Mouse (Mus musculus): ENCODE data around the gene Atg4a. TPM values are rescaled to one million over a fixed set of nuclear protein-coding genes. Genes with fewer than 3 reads are reported as not detected.
A peak's percentile ranks its signal among the peaks of the same experiment; 100 is the strongest.

Atg4a gene
- 24.5 and 28.3 TPM in 2 replicates for polyA plus RNA-seq (2015; fragmentation: Nextera tagmentation; extraction: Ambion mirVana)

- 11% methylated on average over 23 of the region's 23 CpGs for WGBS
- H3K27ac ChIP-seq (ENCODE audit: low read length) = no peak within 1 kb of the TSS
- peak within 1 kb of the TSS; percentile 52 for H3K4me2 ChIP-seq (replicated peaks; ENCODE audit: low read depth, low read length)
- H3K36me3 ChIP-seq (ENCODE audit: insufficient read depth, low read length) = no peaks in the 10 kb centered on the region
- H3K9ac ChIP-seq (replicated peaks; ENCODE audit: low read depth) = 0 out of 2 replicates have a peak within 1 kb of the TSS, but pooled peaks have one; percentile 26
- DNase-seq (ENCODE audit: low spot score) (peak; percentile 98), ATAC-seq (peak; percentile 99)
- H3K4me1 ChIP-seq (ENCODE audit: insufficient read depth, low read depth, low read length) = no peaks in the 10 kb centered on the region
- no peaks in the 10 kb centered on the region for H3K9me3 ChIP-seq (ENCODE audit: low read length)
- TF ChIP-seq CTCF (IDR thresholded peaks at IDR 0.05) = no peak
- TF ChIP-seq EP300 (IDR thresholded peaks at IDR 0.05) = no peak
- peak within 1 kb of the TSS; percentile 56 for H3K4me3 ChIP-seq (ENCODE audit: low read depth, low read length)
- H3K27me3 ChIP-seq (replicated peaks; ENCODE audit: insufficient read depth, low read length) = no peaks in the 10 kb centered on the region
Observed at GRCm38 (mm10) chrX:140956272-140956940, at the start of gene Atg4a, which contains the start of gene Psmd10. Atg4a (plus strand) TSS chrX:140956907. Psmd10 (minus strand) TSS chrX:140956728.

- DNase-seq (ENCODE audit: low spot score) (peak; percentile 5), ATAC-seq (no peak)
- Histone ChIP-seq H3K4me1 (ENCODE audit: insufficient read depth, low read depth, low read length) (no peaks in the 10 kb centered on the region), H3K4me2 (replicated peaks; ENCODE audit: low read depth, low read length) (no peak within 1 kb of the TSS), H3K9ac (replicated peaks; ENCODE audit: low read depth) (no peak within 1 kb of the TSS), H3K4me3 (ENCODE audit: low read depth, low read length) (no peak within 1 kb of the TSS), H3K9me3 (ENCODE audit: low read length) (no peaks in the 10 kb centered on the region), H3K36me3 (ENCODE audit: insufficient read depth, low read length) (no peaks in the 10 kb centered on the region), H3K27me3 (replicated peaks; ENCODE audit: insufficient read depth, low read length) (no peaks in the 10 kb centered on the region), H3K27ac (ENCODE audit: low read length) (no peak within 1 kb of the TSS)
- no peak for TF ChIP-seq CTCF (IDR thresholded peaks at IDR 0.05)
- TF ChIP-seq EP300 (IDR thresholded peaks at IDR 0.05) = no peak
- 49% methylated on average over 7 of the region's 7 CpGs for WGBS
Observed at GRCm38 (mm10) chrX:140907360-140907759, 49.3 kb upstream of the Atg4a start, which contains the start of gene Vsig1. Vsig1 (plus strand) TSS chrX:140907608.

GRCm38 (mm10) chrX:140921321-140921720 is 35.4 kb upstream of the Atg4a start:
- H3K4me3 ChIP-seq (ENCODE audit: low read depth, low read length) = no peak overlapping the region
- TF ChIP-seq CTCF (IDR thresholded peaks at IDR 0.05) (no peak), EP300 (IDR thresholded peaks at IDR 0.05) (no peak)
- no peak for DNase-seq (ENCODE audit: low spot score)
- ATAC-seq = no peak
- H3K9me3 ChIP-seq (ENCODE audit: low read length) = no peaks in the 10 kb centered on the region
- H3K4me2 ChIP-seq (replicated peaks; ENCODE audit: low read depth, low read length) = no peak overlapping the region
- H3K9ac ChIP-seq (replicated peaks; ENCODE audit: low read depth) = no peak overlapping the region
- H3K27ac ChIP-seq (ENCODE audit: low read length) = no peak overlapping the region
- H3K4me1 ChIP-seq (ENCODE audit: insufficient read depth, low read depth, low read length) = no peaks in the 10 kb centered on the region
- no peaks in the 10 kb centered on the region for H3K27me3 ChIP-seq (replicated peaks; ENCODE audit: insufficient read depth, low read length)
- 86% methylated on average over 6 of the region's 6 CpGs for WGBS
- H3K36me3 ChIP-seq (ENCODE audit: insufficient read depth, low read length) = no peaks in the 10 kb centered on the region

GRCm38 (mm10) chrX:140932066-140932465 is 24.6 kb upstream of the Atg4a start:
- 61% methylated on average over 3 of the region's 3 CpGs for WGBS
- Histone ChIP-seq H3K4me1 (ENCODE audit: insufficient read depth, low read depth, low read length) (no peaks in the 10 kb centered on the region), H3K4me2 (replicated peaks; ENCODE audit: low read depth, low read length) (no peak overlapping the region), H3K9ac (replicated peaks; ENCODE audit: low read depth) (no peak overlapping the region), H3K27ac (ENCODE audit: low read length) (no peak overlapping the region), H3K4me3 (ENCODE audit: low read depth, low read length) (no peak overlapping the region), H3K36me3 (ENCODE audit: insufficient read depth, low read length) (no peaks in the 10 kb centered on the region), H3K9me3 (ENCODE audit: low read length) (no peaks in the 10 kb centered on the region), H3K27me3 (replicated peaks; ENCODE audit: insufficient read depth, low read length) (no peaks in the 10 kb centered on the region)
- DNase-seq (ENCODE audit: low spot score) (peak; percentile 23), ATAC-seq (no peak)
- no peak for TF ChIP-seq EP300 (IDR thresholded peaks at IDR 0.05)
- peak; percentile 55 for TF ChIP-seq CTCF (IDR thresholded peaks at IDR 0.05)

GRCm38 (mm10) chrX:140933263-140933662 is 23.4 kb upstream of the Atg4a start:
- H3K4me3 ChIP-seq (ENCODE audit: low read depth, low read length) = no peak overlapping the region
- no peak overlapping the region for H3K27ac ChIP-seq (ENCODE audit: low read length)
- H3K4me2 ChIP-seq (replicated peaks; ENCODE audit: low read depth, low read length) = no peak overlapping the region
- DNase-seq (ENCODE audit: low spot score) = no peak
- no peak for TF ChIP-seq EP300 (IDR thresholded peaks at IDR 0.05)
- no peak for TF ChIP-seq CTCF (IDR thresholded peaks at IDR 0.05)
- H3K9ac ChIP-seq (replicated peaks; ENCODE audit: low read depth) = no peak overlapping the region
- no peaks in the 10 kb centered on the region for H3K9me3 ChIP-seq (ENCODE audit: low read length)
- H3K36me3 ChIP-seq (ENCODE audit: insufficient read depth, low read length) = no peaks in the 10 kb centered on the region
- 52% methylated on average over 3 of the region's 3 CpGs for WGBS
- no peaks in the 10 kb centered on the region for H3K4me1 ChIP-seq (ENCODE audit: insufficient read depth, low read depth, low read length)
- no peaks in the 10 kb centered on the region for H3K27me3 ChIP-seq (replicated peaks; ENCODE audit: insufficient read depth, low read length)
- no peak for ATAC-seq

- TF ChIP-seq EP300 (IDR thresholded peaks at IDR 0.05) = no peak
- TF ChIP-seq CTCF (IDR thresholded peaks at IDR 0.05) = no peak
- ATAC-seq = no peak
- 50% methylated on average over 5 of the region's 5 CpGs for WGBS
Observed at GRCm38 (mm10) chrX:140936271-140936670, 20.4 kb upstream of the Atg4a start.

More at GRCm38 (mm10) chrX:140936271-140936670, 20.4 kb upstream of the Atg4a start:
- Histone ChIP-seq H3K4me3 (ENCODE audit: low read depth, low read length) (no peak overlapping the region), H3K4me2 (replicated peaks; ENCODE audit: low read depth, low read length) (no peak overlapping the region), H3K4me1 (ENCODE audit: insufficient read depth, low read depth, low read length) (no peaks in the 10 kb centered on the region), H3K27me3 (replicated peaks; ENCODE audit: insufficient read depth, low read length) (no peaks in the 10 kb centered on the region), H3K27ac (ENCODE audit: low read length) (no peak overlapping the region), H3K9me3 (ENCODE audit: low read length) (no peaks in the 10 kb centered on the region), H3K9ac (replicated peaks; ENCODE audit: low read depth) (no peak overlapping the region), H3K36me3 (ENCODE audit: insufficient read depth, low read length) (no peaks in the 10 kb centered on the region)
- DNase-seq (ENCODE audit: low spot score) = no peak

Measured in lung, postnatal 0 days (tissue).